Mouse (Mus musculus) ovary, adult 18-20 months (tissue): ENCODE measurements around the gene AC124502.3.
A peak's percentile ranks its signal among the peaks of the same experiment; 100 is the strongest.
"Not testable (repeated sequence)": the region's sequence is repeated elsewhere in the genome, so short reads cannot be mapped to it uniquely, and the experiment has no call there.

Source experiments
- DNase-seq: peaks from one replicate; pipeline ENCODE4 v3.0.0; 2022; ENCODE audit warnings: low spot score, mixed read lengths

The AC124502.3 gene

DNA sequence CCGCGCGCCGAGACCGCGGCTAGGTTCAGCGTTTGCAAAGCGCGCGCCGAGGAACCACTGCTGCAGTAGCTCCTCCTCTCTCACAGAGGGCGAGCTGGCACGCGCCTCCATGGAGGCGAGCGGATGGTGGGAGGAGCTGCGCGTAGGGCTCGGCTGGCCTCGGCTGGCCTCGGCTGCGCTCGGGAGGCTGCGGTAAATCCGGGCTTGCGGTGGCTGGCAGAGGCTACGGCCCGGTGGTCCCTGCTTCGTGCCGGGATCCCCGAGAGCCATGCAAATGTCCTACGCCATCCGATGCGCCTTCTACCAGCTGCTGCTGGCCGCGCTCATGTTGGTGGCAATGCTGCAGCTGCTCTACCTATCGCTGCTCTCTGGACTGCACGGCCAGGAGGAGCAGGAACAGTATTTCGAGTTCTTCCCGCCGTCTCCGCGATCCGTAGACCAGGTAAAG lies at the start of gene AC124502.3, which contains the start of gene B4gat1:
Gene AC124502.3, plus strand, starts transcription at position 183 of the 448 bp plus-strand sequence.
Gene B4gat1, plus strand, starts transcription at position 118 of the 448 bp plus-strand sequence.
- peak; percentile 84 for DNase-seq

DNA sequence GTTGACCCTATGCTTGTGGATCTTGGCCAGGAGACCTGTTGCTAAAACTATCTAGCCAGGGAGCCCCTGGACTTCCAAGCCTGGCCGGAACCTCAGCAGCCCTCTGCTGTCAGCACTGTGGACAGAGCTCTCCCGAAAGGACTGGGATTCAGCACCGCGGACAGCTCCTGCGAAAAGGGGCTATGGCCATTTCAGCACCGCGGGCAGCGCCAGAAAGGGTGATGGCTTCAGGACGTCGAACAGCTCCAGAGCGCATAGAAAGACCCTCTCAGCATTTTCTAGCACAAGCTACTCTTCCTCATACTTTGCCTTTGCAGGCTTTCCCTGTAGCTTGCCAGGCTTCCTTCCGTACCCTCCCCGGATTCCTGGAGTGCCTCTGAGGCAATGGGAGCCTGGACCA lies 49.7 kb upstream of the AC124502.3 start:
- peak; percentile 77 for DNase-seq

DNA sequence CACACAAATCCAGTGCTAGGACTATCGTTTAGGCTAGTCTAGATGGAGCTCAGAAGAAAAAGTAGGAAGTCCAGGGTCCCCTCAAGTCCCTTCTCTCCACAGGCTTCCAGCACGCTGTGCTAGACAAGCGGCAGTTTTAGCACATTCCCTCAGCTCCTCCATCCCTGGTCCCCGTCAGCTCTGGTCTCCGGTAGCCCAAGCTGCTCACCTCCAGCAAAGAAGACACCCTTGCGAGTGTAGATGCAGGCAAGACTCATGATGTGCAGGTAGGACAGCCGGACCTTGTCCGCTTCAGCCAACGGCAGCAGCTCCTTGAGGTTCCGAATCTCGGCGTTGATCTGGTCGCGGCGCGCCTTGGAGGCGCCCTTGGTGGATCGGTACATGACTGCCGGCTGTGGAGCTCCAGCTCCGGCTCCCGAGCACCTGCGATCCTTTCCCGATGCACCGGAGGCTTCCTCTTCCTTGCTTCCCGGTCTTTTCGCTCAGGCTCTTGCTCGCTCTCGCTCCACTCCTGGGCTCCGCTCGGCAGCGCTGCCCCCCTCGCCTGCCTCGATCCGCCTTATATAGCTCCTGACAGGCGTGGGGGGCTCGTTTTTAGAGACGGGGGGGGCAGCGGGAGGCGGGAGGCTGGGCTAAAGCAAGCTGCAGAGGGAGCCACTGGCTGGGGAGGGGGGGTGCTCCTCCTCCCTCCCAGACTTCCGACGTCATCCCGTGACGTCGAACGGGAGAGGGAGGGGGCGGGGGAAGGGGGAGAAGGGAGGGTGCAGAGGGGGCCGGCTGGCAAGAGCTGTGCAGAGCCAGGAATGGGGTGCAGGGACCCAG lies 49.0 kb upstream of the AC124502.3 start:
- DNase-seq: no peak

DNA sequence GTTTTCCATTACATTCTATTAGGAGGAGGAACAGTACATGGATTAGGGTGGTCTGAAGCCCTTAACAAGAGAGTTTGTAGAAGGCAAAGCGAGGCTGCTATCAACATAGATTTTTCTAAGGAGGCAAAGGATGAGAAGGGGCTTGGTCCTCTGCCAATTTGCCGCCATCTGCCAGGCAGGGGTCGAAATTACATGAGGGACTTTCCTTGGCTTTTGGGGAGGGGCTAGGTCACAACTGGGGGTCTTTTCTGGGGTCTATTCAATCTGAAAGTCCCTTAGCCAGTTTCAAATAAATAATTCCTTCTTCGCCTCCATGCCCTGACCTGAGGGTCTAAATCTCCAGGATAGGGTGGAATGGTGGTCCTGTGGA lies 48.5 kb upstream of the AC124502.3 start, which contains the start of gene Npas4:
Gene Npas4, minus strand, starts transcription at position 61 of the 370 bp plus-strand sequence.
- no peak for DNase-seq

DNA sequence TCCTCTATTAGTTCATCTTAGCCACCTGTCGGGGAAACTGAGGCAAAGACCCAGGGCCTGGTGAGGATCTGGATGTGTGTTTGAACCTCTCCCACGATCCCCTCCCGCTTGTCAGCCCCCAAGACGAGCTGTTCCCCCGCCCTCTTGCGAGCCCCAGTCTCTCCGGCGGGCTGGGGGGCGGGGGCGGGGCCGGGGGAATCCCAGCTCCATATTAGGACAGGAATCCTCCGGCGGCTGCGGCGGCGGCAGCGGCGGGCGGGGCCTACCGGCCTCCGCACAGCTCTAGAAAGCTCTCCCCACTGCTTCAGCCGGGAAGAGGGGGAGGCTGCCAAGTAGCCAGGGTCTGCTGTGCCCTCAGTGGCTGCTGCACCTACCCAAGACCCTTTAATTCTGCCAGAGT lies 48.0 kb upstream of the AC124502.3 start:
- no peak for DNase-seq

DNA sequence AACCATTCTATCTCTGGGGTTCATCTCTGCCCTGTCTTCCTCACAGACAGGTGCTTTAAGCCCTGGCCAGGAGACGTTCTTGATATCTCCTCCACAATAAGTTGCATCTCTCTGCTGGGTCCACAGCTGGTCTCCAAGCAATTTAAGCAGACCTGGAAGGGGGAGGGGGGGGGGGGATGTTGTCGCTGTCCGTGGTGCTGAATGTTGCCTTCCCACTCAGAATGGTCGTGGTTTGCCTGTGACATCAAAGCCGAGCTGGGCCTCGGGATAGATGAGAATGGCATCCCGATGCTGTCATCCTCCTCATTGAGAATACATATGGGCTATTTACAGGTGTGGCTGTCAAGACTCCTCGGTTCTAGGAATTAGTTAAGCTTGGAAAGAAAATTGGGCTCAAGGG lies 46.3 kb upstream of the AC124502.3 start:
- no peak for DNase-seq

DNA sequence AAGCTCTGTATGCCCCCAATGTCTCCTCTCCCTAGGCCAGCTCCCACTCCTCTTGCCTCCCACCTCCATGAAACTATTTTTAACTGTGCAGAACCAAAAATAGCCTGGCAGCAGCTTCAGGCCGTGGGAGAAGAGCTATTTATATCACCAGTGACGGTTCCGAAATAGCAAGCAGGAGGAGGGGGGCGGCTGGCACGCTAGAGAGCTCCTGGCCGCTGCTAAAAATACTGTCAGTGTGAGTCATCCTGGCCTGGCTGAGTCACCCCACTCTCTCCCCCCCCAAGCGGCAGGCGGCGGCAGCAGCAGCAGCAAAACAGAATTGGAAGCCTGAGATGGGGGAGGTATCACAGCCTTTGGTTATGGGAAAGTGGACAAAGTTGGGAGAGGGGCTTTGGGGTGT lies 45.8 kb upstream of the AC124502.3 start:
- DNase-seq: peak; percentile 80

DNA sequence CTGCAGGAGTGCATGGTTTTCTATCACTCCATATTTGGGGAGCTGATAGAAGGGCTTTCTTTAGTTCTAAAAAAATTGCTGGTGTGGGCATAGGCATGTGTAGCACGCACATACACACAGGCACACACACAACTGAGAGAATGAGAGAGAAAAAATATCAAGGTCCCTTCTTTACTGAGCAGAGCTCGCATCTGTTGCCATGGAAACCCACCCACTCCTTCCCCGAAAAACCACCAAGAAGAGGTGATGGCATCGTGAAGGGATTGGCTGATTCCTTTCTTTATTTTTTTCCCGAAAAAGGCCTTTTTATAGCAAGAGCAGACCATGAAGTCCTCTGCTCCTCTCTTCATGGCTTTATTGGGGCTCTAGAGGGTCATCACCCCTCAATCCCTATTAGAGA lies 44.6 kb upstream of the AC124502.3 start:
- DNase-seq: no peak

DNA sequence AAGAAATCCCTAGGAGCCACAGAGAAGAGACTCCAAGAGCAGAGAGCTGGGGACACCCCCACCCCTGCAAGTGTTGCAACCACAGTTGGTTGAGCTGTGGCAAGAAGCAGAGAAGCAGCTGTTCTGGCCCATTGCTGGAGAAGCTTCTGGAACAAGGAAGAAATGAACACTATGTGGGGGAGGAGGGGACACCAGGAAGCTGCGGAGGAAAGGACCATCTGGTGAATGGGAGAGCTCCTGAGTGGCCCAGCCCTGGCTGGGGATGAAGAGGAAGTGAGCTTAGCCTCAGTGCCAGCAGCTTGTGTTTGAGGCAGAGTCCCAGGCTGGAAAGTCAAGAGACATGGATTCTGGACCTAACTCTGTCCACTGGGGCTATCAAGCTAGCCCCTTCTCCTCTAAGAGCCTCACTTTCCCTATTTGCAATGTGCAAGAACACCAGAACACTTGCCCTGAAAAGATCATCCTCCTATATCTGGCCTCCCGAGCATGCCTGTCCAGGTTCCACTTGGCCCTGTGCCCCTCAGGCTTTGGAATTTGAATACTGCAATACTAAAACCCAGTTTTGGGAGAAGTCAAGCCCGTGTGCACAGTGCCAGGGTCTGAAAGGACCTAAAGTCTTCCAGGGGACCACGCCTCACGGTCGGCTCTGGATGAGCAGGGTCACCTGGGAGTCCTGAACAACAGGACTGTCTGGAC lies 39.1 kb upstream of the AC124502.3 start:
- DNase-seq: no peak

DNA sequence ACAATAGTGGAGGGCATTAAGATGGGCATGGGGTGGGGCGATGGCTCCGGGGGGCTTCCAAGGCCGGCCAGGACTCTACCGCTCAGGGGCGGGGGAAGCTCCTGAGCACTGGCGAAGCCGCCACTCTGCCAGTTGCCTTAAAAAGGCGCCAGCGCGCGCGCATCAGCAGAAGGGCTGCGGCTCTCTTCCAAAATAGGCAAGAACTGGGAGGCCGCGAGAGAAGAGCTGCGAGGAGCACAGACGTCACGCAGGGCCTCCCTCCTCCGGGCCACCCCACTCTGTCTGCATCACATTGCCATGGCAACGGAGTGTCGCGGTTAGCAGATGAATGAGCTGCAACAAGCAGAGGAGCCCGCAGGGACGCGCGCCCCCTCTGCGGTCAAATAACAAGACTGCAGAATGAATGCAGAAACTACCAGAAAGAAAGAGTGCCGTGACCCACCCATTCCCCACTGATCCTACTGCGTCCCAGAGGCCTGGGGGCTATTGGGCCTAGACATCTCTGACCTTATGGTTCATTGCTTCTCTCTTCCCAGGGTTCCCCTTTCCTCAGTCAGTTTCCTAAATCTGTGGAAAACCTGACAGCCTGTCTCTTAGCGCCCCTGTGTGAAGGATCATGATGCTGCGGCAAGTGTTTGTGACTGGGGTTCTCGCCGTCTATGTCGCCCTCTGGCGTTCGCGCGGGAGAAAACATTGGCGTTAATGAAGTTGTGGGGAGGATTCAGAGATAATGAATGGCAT lies 36.9 kb upstream of the AC124502.3 start:
- peak; percentile 68 for DNase-seq

DNA sequence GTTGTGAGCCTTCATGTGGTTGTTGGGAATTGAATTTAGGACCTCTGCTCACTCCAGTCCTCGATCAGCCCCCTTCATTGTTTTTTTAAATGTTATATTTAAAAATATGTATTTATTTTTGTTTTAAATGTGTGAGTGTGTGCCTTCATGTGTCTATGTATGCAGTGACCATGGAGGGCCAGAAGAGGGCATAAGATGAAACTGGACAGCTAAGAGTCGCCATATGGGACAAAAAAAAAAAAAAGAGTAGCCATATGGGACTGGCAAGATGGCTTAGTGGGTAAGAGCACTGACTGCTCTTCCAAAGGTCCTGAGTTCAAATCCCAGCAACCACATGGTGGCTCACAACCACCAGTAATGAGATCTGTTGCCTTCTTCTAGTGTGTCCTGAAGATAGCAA lies 35.0 kb upstream of the AC124502.3 start:
- not testable (repeated sequence) for DNase-seq

DNA sequence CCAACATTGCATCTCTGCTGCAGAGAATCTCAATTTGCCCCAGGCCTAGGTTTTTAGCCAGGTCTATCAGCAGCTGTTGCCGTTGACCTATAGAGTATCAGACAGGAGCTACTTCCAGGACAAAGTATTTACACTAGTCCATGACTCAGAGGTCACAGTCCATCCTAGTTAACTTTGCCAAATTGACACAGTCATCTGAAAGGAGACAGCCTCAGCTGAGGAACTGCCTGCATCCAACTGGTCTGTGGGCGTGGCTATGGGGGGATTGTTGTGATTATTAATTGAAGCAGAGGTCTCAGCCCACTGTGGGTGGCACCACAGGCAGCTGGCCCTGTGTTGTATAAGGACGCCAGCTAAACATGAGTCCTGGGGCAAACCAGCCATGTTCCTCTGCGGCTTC lies 33.8 kb upstream of the AC124502.3 start:
- no peak for DNase-seq

DNA sequence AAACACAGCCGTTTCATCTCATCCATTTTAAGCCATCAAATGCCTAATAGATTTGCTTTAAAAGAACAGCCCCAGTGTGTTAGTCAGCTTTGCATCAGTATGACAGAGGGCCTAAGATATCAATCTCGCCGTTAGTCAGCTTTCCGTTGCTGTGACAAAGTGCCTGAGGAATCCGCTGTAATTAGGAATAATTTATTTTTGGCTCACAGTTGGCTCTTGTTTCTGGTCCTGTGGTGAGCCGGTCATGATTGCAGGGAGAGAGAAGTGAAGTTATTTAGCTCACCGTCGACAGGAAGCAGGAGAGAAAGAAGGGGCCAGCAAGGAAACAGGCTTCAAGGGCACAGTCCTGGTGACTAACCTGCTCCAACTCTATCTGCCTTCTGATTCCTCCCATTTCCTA lies 25.6 kb upstream of the AC124502.3 start:
- DNase-seq: no peak

DNA sequence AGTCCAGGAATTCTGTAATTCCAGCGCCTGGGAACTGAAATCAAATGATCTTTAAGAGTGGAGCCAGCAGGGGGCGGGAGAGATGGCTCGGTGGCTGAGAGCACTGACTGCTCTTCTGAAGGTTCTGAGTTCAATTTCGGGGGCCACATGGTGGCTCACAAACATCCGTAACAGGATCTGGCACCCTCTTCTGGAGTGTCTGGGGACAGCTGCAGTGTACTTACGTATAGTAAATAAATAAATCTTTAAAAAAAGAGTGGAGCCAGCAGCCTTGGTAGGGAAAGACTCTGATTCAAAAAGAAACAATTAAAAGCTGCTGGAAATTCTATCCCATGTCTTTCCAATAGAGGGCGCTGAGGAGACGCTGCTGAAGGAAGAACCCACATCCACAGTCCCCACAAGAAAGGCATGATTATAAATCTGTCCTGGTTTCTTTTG lies 23.7 kb upstream of the AC124502.3 start:
- no peak for DNase-seq

DNA sequence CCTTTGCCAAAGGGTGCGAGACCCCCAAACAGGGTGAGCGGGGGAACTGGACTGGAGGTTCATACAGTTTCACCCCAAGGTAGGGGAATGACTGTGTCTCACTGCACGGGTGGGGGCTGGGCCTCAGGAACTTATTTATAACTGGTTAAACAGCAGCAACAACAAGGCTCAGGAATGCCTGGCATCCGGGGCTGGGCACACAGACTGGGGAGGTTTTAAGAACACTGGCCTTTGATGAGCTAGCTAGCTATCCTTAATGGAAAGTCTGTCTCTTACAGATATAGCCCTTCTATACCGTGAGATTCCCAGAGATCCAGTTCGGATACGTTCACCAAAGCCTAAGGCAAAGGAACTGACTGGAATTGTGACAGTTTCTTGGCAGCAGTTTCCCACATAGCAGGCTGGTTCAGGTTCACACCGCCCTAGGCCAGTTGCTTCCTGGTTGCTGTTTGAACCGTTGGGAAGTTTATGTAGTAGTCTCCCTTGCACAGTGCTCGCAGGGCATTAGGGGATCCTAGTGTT lies 22.4 kb upstream of the AC124502.3 start:
- DNase-seq: no peak

DNA sequence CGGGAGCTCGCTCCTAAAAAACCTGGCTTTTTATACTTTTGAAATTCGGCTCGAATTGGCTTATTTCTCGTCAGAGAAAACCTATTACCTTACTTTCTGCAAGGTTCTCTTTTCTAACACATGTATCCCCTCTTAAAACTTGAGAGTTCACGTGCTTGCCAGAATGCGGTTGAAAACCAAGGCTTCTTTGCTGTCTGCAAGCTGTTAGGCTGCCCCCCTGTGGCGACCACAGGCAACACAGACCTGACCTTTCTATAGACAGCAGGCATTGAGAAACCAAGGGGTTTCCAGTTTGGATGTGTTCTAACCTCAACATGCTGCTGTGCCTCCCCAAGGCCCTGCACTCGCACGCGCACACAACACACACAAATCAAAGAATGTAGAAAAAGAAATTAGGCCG lies 21.9 kb upstream of the AC124502.3 start:
- no peak for DNase-seq

DNA sequence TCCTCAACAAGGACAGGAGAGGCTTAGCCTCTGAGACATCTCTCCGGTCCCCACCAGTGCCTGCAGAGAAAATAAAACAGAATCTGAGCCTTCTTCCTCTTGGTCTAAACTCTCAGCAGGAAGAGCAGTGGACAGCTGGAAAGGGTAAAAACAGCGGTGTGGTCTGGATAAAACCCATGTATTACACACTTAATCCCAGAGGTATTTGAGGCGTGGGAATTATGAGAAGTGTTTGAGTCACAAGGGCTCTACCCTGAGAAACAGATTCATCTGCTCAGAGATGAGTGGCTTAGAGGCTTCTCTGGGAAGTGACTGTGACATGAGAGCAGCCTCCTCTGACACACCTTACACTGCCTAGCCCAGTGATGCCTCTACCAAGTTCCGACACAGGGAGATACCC lies 21.1 kb upstream of the AC124502.3 start:
- no peak for DNase-seq

DNA sequence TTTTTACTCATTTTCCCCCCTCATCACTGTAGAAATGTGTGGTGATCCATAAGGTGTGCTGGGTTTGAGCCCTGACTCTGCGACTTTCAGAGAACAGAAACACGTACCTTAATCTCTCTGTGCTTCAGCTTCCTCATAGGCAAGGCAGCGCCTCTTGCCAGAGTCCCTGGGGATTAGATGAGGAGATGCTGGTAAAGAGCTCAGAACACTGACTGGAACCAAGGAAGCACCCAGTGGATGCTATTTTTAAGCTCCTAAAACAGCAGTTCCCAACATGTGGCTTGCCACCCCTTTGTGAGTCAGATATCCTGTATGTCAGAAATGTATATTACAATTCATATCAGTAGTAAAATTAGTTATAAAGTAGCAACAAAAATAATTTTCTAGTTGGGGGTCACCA lies 20.5 kb upstream of the AC124502.3 start:
- no peak for DNase-seq

DNA sequence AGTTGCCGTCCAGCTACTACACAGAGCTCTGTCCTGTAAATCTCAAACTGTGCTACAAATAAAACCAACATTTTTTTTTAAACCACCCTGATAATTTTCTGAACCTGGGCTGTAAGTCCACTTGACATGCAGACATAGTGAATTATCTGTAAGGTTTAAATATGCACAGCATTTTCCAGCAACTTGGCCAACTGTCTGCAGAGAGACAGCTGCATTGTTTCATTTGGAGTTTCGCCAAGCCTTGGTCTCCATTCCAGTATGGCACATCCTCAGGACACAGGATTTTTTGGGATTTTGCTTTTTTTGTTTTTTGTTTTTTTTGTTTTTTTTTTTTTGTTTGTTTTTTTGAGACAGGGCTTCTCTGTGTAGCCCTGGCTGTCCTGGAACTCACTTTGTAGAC lies 17.3 kb upstream of the AC124502.3 start:
- DNase-seq: no peak

DNA sequence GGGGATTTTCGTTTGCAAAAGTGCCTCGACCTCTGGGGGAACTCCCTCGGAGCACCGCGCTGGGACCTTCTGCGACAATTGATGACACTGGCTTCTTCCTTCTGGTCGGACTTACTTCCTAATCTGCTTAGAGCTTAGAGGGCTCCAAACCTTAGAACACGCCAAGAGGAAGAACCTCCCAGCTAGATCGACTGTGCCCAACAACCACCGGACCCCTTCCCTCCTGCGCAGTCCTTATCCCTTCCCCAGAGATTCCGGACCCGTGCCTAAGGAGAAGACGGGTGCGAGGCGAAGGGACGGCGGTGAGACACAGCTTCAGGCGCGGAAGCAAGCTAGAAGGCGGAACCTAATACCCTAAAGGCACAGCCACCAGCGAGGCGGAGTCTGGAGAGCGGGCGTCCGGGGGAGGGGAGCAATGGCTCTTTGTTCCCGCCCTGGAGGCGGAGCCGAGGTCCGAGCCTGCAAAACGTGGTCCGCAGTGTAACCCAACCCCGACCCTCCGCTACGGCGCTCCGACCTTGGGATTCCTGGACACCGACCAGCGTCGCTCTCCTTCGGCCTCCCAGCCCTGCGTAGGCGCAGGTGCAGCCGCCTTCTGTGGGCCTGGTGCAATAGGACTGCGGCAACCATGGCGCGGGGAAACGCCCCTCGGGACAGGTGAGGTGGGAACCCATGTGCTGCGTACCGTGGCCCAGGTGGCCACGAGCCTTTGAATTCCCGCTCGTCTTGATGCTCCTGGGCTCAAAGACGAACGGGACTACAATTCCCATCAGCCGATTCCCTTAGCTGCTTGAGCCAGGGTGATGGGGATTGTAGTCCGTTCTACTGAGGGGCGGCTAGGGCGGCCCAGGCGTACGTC lies 14.8 kb upstream of the AC124502.3 start, which contains the start of gene Slc29a2:
Gene Slc29a2, plus strand, starts transcription at position 240 of the 859 bp plus-strand sequence.
- DNase-seq: peak; percentile 93

DNA sequence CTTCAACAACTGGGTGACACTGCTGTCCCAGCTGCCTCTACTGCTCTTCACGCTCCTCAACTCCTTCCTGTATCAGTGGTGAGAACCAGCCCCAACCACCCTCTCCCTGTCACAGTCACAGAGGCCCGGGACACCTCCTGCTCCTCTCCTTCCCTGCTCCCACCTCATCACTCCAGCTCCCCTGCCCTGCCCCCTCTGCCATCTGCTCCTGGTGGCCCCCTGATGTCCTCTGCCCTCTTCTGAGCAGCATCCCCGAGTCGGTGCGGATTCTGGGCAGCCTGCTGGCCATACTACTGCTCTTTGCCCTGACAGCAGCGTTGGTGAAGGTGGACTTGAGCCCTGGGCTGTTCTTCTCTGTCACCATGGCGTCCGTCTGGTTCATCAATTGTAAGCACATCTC lies 12.6 kb upstream of the AC124502.3 start:
- no peak for DNase-seq
